Mouse (Mus musculus): ENCODE measurements around the gene Ift122. TPM values are rescaled to one million over a fixed set of nuclear protein-coding genes. Genes with fewer than 3 reads are reported as not detected.
"Not testable (repeated sequence)": the region's sequence is repeated elsewhere in the genome, so short reads cannot be mapped to it uniquely, and the experiment has no call there.

Ift122 gene
- polyA plus RNA-seq, 2 experiments = 17.9 to 21.2 TPM

DNA sequence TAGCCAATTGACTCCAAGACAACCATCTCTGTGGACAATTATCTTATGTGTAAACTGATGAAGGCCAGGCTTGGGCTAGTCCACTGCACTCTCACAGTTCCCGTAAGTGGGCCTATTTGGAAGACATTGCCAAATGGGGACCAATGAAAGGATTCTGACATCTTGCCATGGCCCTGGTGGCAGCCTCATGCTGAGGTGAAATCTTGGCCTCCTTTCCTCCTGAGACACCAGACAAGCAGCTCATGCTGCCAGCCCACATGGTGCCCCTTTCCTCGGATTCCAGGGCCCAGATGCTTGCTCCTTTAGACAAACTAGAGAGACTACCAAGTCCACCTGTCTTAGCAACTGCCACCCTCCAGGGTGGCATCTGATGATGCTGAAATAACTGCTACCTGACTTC lies 35.1 kb upstream of the Ift122 start:
- no peak for TF ChIP-seq POLR2A (IDR thresholded peaks at IDR 0.05; ENCODE audit: borderline replicate concordance, extremely low read depth, insufficient read depth, insufficient read length)
- no peak overlapping the region for H3K4me3 ChIP-seq (replicated peaks; ENCODE audit: low read length)
- no peaks in the 10 kb centered on the region for H3K9me3 ChIP-seq (ENCODE audit: control insufficient read depth, low read length)
- no peaks in the 10 kb centered on the region for H3K4me1 ChIP-seq (ENCODE audit: control insufficient read depth, insufficient read depth, low read length)
- H3K9ac ChIP-seq (ENCODE audit: low read depth, low read length, severe bottlenecking) = no peak overlapping the region
- H3K36me3 ChIP-seq (ENCODE audit: control insufficient read depth, insufficient read depth, low read length) = no peaks in the 10 kb centered on the region
- no peak overlapping the region for H3K4me2 ChIP-seq (replicated peaks; ENCODE audit: low read depth, low read length, severe bottlenecking)
- DNase-seq (ENCODE audit: low spot score) (no peak), ATAC-seq (ENCODE audit: low FRiP score, low read depth) (no peak)
- 87% methylated on average over 2 of the region's 2 CpGs for WGBS
- no peaks in the 10 kb centered on the region for H3K27me3 ChIP-seq (ENCODE audit: control insufficient read depth, insufficient read depth, low read length)
- H3K27ac ChIP-seq (replicated peaks; ENCODE audit: low read depth, low read length) = no peak overlapping the region

- Histone ChIP-seq H3K4me2 (replicated peaks; ENCODE audit: low read depth, low read length, severe bottlenecking) (no peak overlapping the region), H3K27ac (replicated peaks; ENCODE audit: low read depth, low read length) (no peak overlapping the region), H3K4me3 (replicated peaks; ENCODE audit: low read length) (no peak overlapping the region), H3K4me1 (ENCODE audit: control insufficient read depth, insufficient read depth, low read length) (0 out of 2 replicates have a peak, but pooled peaks cover 2% of the 10 kb centered on the region), H3K27me3 (ENCODE audit: control insufficient read depth, insufficient read depth, low read length) (no peaks in the 10 kb centered on the region), H3K9ac (ENCODE audit: low read depth, low read length, severe bottlenecking) (no peak overlapping the region), H3K36me3 (ENCODE audit: control insufficient read depth, insufficient read depth, low read length) (no peaks in the 10 kb centered on the region), H3K9me3 (ENCODE audit: control insufficient read depth, low read length) (no peaks in the 10 kb centered on the region)
- 85% methylated on average over 8 of the region's 8 CpGs for WGBS
- no peak for DNase-seq (ENCODE audit: low spot score)
- TF ChIP-seq POLR2A (IDR thresholded peaks at IDR 0.05; ENCODE audit: borderline replicate concordance, extremely low read depth, insufficient read depth, insufficient read length) = no peak
- ATAC-seq (ENCODE audit: low FRiP score, low read depth) = no peak
Measured at GRCm38 (mm10) chr6:115821216-115821993, 31.9 kb upstream of the Ift122 start.

GRCm38 (mm10) chr6:115823850-115824464 lies 29.3 kb upstream of the Ift122 start:
- H3K4me3 ChIP-seq (replicated peaks; ENCODE audit: low read length) = 0 out of 2 replicates have a peak overlapping the region, but pooled peaks have one; percentile 14
- H3K27ac ChIP-seq (replicated peaks; ENCODE audit: low read depth, low read length); H3K27me3 ChIP-seq (ENCODE audit: control insufficient read depth, insufficient read depth, low read length); H3K4me1 ChIP-seq (ENCODE audit: control insufficient read depth, insufficient read depth, low read length); H3K9me3 ChIP-seq (ENCODE audit: control insufficient read depth, low read length); H3K36me3 ChIP-seq (ENCODE audit: control insufficient read depth, insufficient read depth, low read length); H3K9ac ChIP-seq (ENCODE audit: low read depth, low read length, severe bottlenecking): not testable (repeated sequence)
- peak; percentile 59 for DNase-seq (ENCODE audit: low spot score)
- ATAC-seq (ENCODE audit: low FRiP score, low read depth) = peak; percentile 89
- H3K4me2 ChIP-seq (replicated peaks; ENCODE audit: low read depth, low read length, severe bottlenecking) = peak overlapping the region; percentile 34
- WGBS = 3% methylated on average over 4 of the region's 11 CpGs

GRCm38 (mm10) chr6:115830779-115831601 lies 22.3 kb upstream of the Ift122 start:
- 87% methylated on average over 6 of the region's 6 CpGs for WGBS
- ATAC-seq (ENCODE audit: low FRiP score, low read depth) = no peak
- Histone ChIP-seq H3K36me3 (ENCODE audit: control insufficient read depth, insufficient read depth, low read length) (no peaks in the 10 kb centered on the region), H3K27me3 (ENCODE audit: control insufficient read depth, insufficient read depth, low read length) (no peaks in the 10 kb centered on the region), H3K4me2 (replicated peaks; ENCODE audit: low read depth, low read length, severe bottlenecking) (no peak overlapping the region), H3K9me3 (ENCODE audit: control insufficient read depth, low read length) (no peaks in the 10 kb centered on the region), H3K27ac (replicated peaks; ENCODE audit: low read depth, low read length) (no peak overlapping the region), H3K9ac (ENCODE audit: low read depth, low read length, severe bottlenecking) (no peak overlapping the region), H3K4me3 (replicated peaks; ENCODE audit: low read length) (no peak overlapping the region), H3K4me1 (ENCODE audit: control insufficient read depth, insufficient read depth, low read length) (no peaks in the 10 kb centered on the region)
- DNase-seq (ENCODE audit: low spot score) = no peak
- TF ChIP-seq POLR2A (IDR thresholded peaks at IDR 0.05; ENCODE audit: borderline replicate concordance, extremely low read depth, insufficient read depth, insufficient read length) = no peak

GRCm38 (mm10) chr6:115832152-115832850 lies 21.0 kb upstream of the Ift122 start:
- Histone ChIP-seq H3K36me3 (ENCODE audit: control insufficient read depth, insufficient read depth, low read length) (no peaks in the 10 kb centered on the region), H3K4me3 (replicated peaks; ENCODE audit: low read length) (no peak overlapping the region), H3K27ac (replicated peaks; ENCODE audit: low read depth, low read length) (no peak overlapping the region), H3K9me3 (ENCODE audit: control insufficient read depth, low read length) (no peaks in the 10 kb centered on the region), H3K4me2 (replicated peaks; ENCODE audit: low read depth, low read length, severe bottlenecking) (no peak overlapping the region), H3K27me3 (ENCODE audit: control insufficient read depth, insufficient read depth, low read length) (no peaks in the 10 kb centered on the region), H3K9ac (ENCODE audit: low read depth, low read length, severe bottlenecking) (no peak overlapping the region), H3K4me1 (ENCODE audit: control insufficient read depth, insufficient read depth, low read length) (no peaks in the 10 kb centered on the region)
- WGBS = 95% methylated on average over 2 of the region's 2 CpGs
- TF ChIP-seq POLR2A (IDR thresholded peaks at IDR 0.05; ENCODE audit: borderline replicate concordance, extremely low read depth, insufficient read depth, insufficient read length) = no peak
- ATAC-seq (ENCODE audit: low FRiP score, low read depth) (no peak), DNase-seq (ENCODE audit: low spot score) (no peak)

Measured in limb, embryonic 14.5 days (tissue).